Mouse (Mus musculus) heart, adult 11 months (tissue): ENCODE data around the gene Ssna1.
A peak's percentile ranks its signal among the peaks of the same experiment; 100 is the strongest.

Experiments used
- DNase-seq: peaks from one replicate; pipeline ENCODE4 v3.0.0; 2022

Ssna1 gene

GRCm38 (mm10) chr2:25228431-25228889, 43.8 kb downstream of the Ssna1 start:
- peak; percentile 99 for DNase-seq

DNA sequence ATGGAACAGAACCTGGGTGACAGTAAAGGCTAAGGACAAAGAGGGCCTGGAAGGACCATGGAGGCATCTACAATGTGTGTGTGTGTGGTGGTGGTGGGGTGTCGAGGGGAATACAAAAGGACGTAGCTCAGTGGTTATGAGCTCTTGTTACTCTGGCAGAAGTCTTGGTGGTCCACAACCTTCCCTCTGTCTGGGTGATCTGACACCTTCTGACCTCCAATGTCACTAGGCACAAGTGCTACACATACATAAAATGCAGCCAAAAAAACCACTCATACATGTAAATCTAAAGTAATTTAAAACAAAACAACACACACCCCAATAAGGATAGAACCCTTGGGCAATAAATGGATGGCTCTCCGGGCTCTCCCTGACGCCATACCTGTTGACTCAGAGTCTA, 44.8 kb downstream of the Ssna1 start:
- DNase-seq: no peak

GRCm38 (mm10) chr2:25226864-25227263, 45.4 kb downstream of the Ssna1 start:
- DNase-seq: peak; percentile 93

DNA sequence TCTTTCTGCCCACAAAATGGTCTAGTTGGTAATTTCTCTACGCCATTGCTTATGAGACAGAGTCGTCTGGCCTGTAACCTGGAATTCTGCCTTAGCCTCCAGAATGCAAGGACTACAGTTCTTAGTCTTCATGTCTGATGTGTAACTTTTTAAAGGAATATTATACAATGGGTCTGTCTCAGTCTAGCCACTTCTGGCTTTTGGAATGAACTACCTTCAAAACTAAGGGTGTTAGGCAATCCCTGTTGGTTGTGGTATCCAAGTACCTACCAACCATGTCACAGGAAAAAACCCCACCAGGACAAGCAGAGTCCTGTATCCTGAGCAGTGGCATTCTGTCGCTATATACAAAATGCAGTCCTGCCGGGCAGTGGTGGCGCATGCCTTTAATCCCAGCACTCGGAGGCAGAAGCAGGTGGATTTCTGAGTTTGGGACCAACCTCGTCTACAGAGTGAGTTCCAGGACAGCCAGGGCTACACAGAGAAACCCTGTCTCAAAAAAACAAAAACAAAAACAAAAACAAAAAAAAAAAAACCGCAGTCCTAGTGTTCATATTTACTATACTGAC, 46.3 kb downstream of the Ssna1 start:
- DNase-seq: peak; percentile 91

DNA sequence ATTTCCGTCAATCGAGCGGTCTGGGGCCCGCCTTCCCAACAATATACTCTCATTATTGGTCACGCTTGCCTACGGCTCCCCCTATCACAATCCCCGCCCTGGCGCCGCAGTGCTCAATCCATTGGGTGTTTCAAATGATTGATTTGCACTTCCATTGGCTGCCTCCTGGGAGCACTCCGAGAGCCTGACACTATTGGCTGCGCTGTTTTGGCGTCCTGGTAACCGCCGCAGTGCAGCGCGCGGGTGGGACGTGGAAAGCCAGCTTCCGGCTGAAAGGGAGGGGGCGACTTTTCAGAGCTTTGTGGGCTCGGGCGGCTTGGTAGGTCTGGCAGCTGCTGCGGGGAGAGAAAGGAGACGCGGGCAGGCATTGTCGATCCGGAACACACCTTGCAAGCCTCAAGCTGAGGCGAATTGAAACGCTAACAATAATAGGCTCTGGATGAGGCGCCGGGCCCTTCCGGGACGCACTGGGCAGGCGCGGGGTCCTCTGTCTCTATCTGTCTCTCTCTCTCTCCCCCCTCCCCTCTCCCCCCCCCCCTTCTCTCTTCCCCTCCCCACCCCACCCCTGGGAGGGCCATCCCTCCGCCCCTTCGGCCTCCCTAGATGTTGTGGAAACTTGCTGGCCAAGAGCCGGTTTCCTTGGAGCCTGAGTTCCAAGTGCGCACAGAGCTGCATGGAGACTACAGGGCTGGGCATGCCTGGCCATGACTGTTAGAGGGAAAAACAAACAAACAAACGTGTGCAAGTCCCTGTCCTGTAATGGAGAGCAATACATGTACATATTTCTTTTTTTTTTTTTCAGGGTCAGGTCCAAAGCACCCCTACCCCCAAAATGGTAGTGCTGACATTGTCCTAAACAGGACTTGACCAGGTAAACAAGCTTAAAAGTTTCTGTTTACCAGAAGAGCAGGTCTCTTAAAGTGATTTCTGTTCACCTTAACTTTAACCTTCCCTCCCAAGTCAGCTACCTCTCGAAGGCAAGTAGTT, 47.2 kb downstream of the Ssna1 start:
- peak; percentile 100 for DNase-seq

GRCm38 (mm10) chr2:25224492-25224765, 47.8 kb downstream of the Ssna1 start, which contains the start of gene Tubb4b:
Gene Tubb4b (minus strand): TSS chr2:25224702.
- no peak for DNase-seq

- peak; percentile 99 for DNase-seq
Observed at GRCm38 (mm10) chr2:25223681-25224491, 48.4 kb downstream of the Ssna1 start.

DNA sequence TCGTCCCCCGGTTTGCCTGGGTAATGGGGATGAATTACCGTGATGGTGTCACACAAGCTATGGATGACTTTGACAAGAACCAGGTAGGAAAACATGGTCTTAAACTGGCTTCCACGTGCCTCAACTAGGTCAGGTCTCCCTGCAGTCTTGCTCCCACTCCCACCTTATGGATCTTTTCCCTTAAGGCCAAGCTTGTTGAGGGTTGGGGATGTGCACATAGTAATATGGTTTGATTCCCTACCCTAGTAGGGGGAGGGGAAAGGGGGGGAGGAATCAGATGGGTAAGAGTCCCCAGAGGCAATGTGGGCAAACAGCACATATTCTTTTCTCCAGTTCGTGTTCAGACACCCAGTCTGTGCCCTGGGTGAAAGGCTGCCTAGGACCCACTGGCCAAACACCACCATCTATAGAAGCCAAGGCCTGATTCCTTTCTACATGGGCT, 50.9 kb downstream of the Ssna1 start:
- peak; percentile 87 for DNase-seq
